Mouse (Mus musculus) limb, embryonic 10.5 days (tissue): ENCODE measurements at regions not wholly inside any gene's neighbourhood (a gene's known extent, or its start where the extent isn't known, plus 50 kb on each side); places are given as distances from the start of the nearest gene placed in this dataset.
A peak's percentile ranks its signal among the peaks of the same experiment; 100 is the strongest.

Experiments
- DNase-seq: peaks from one replicate; pipeline ENCODE4 v3.0.0-alpha.2; 2017; ENCODE audit warnings: low spot score
- H3K27ac ChIP-seq: fragments of 300-500 bp; sonication (generic); 2 replicates; pipeline ENCODE4 v1.5.1; 2016; ENCODE audit warnings: mild to moderate bottlenecking
- H3K27me3 ChIP-seq: fragments of 300-500 bp; sonication (generic); 2 replicates; pipeline ENCODE4 v1.6.1; 2016; ENCODE audit warnings: low read depth, mild to moderate bottlenecking; ENCODE audit not compliant: poor library complexity, severe bottlenecking
- H3K36me3 ChIP-seq: fragments of 300-500 bp; sonication (generic); 2 replicates; pipeline ENCODE4 v1.6.1; 2016; ENCODE audit warnings: mild to moderate bottlenecking, moderate library complexity
- H3K4me1 ChIP-seq: fragments of 300-500 bp; sonication (generic); 2 replicates; pipeline ENCODE4 v1.6.1; 2016
- H3K4me3 ChIP-seq: fragments of 300-500 bp; sonication (generic); 2 replicates; pipeline ENCODE4 v1.5.1; 2016; ENCODE audit warnings: mild to moderate bottlenecking, moderate library complexity
- H3K9me3 ChIP-seq: fragments of 300-500 bp; sonication (generic); replicated peaks from 2 replicates; pipeline ENCODE4 v1.6.1; 2016; ENCODE audit warnings: mild to moderate bottlenecking
- WGBS: fragments of 180-500 bp; shearing (Covaris S2); methylation state at CpG from one replicate; pipeline ENCODE4 v1.1.7; 2016; 5-methylcytosine and 5-hydroxymethylcytosine counted together

DNA sequence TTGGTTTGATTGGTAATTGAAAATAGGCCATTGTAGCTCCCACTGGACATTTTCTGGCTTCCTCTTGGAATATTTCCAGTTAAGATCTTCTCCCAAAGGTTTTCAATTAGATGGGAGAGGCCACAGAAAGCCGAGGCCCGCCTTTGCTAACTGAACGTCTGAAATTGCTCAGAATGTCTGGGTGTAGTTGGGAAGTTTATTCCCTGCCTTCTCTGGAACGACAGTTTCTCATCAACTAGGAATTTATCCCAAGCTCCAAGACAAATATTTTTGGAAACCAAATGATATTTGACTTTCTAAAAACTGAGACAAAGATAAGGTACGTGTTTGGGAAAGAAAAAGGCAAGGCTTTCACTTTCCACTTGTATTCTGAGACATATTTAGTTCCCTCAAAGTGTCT, 414.4 kb downstream of the Ttll7 start:
- 80% methylated on average over 5 of the region's 5 CpGs for WGBS
- H3K4me1 ChIP-seq: peaks cover 17% of the 10 kb centered on the region
- DNase-seq: no peak

DNA sequence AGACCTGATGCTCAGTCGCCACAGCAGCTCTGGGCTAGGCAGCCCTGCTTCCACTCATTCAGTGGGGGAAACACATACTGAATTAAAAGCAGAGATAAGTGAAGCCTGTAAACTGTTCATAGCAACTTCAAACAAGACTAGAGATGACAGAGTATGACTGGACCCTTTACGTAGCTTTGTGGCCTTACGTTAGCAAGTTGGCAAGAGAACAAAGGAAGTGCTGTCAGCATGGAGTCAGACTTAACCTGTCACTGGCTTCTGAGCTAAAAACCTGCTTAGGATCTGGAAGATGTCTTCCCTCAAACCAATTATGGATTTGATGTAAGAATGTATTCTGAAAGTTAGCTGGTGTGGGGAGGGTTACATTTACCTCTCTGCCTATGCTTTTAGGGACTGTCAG, 421.3 kb downstream of the Ttll7 start:
- no peaks in the 10 kb centered on the region for H3K27me3 ChIP-seq
- WGBS: 70% methylated on average over 3 of the region's 3 CpGs
- no peaks in the 10 kb centered on the region for H3K9me3 ChIP-seq
- H3K36me3 ChIP-seq: no peaks in the 10 kb centered on the region
- H3K4me3 ChIP-seq: no peak overlapping the region
- peaks cover 10% of the 10 kb centered on the region; the same call in 1 of the 2 replicates for H3K4me1 ChIP-seq
- no peak for DNase-seq
- no peak overlapping the region; the same call in 1 of the 2 replicates for H3K27ac ChIP-seq

More for the DNA sequence above, 414.4 kb downstream of the Ttll7 start:
- Histone ChIP-seq H3K36me3 (no peaks in the 10 kb centered on the region), H3K4me3 (no peak overlapping the region), H3K27me3 (no peaks in the 10 kb centered on the region), H3K27ac (no peak overlapping the region), H3K9me3 (no peaks in the 10 kb centered on the region)

DNA sequence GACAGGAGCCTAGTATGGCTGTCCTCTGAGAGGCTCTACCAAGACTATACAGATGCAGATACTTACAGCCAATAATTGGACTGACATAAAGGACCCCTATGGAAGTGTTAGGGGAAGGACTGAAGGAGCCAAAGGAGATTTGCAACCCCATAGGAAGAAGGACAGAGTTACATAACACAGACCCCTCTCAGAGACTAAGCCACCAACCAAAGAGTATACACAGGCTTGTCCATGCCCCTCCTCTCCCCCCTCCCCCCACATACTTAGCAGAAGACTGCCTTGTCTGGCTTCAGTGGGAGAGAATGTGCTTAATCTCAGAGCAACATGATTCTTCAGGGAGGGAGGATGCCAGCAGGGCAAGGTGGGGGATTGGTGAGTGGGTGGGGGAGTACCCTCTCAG, 426.4 kb downstream of the Ttll7 start:
- Histone ChIP-seq H3K27me3 (no peaks in the 10 kb centered on the region), H3K27ac (no peak overlapping the region)

GRCm38 (mm10) chr3:147283724-147284123, 431.6 kb downstream of the Ttll7 start:
- no peak for DNase-seq
- no peak overlapping the region for H3K27ac ChIP-seq
- H3K4me1 ChIP-seq: peaks cover 39% of the 10 kb centered on the region
- H3K27me3 ChIP-seq: peaks cover 5% of the 10 kb centered on the region; the same call in 1 of the 2 replicates
- 82% methylated on average over 9 of the region's 9 CpGs for WGBS
- H3K9me3 ChIP-seq: no peaks in the 10 kb centered on the region
- no peaks in the 10 kb centered on the region for H3K36me3 ChIP-seq
- H3K4me3 ChIP-seq: no peak overlapping the region

More for the DNA sequence above, 426.4 kb downstream of the Ttll7 start:
- Histone ChIP-seq H3K4me1 (0 out of 2 replicates have a peak, but pooled peaks cover 5% of the 10 kb centered on the region), H3K36me3 (no peaks in the 10 kb centered on the region), H3K4me3 (no peak overlapping the region), H3K9me3 (no peaks in the 10 kb centered on the region)
- DNase-seq: no peak

DNA sequence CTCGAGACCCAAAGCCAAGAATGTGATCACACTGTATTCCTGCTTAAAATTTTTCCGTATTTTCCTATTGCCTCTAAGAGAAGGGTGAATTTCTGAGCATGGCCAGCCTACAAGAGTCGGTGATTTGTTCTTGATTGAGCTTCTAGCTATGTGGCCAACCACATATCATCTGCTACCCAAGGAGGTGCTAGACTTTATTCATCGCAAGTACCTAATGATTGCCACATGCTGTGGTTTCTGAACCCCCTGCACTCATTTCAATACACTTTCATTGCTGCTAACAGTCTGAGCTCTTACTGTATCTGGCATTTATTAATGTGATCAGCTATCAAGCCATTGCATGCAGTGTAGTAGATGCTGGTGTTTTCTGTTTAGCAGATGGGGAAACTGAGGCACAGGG, 432.2 kb downstream of the Ttll7 start:
- H3K36me3 ChIP-seq: no peaks in the 10 kb centered on the region
- H3K4me3 ChIP-seq: no peak overlapping the region
- no peaks in the 10 kb centered on the region for H3K9me3 ChIP-seq
- no peak overlapping the region for H3K27ac ChIP-seq
- peaks cover 39% of the 10 kb centered on the region for H3K4me1 ChIP-seq
- peaks cover 9% of the 10 kb centered on the region; the same call in 1 of the 2 replicates for H3K27me3 ChIP-seq
- 89% methylated on average over 4 of the region's 4 CpGs for WGBS
- no peak for DNase-seq

- WGBS: 64% methylated on average over 5 of the region's 5 CpGs
- H3K4me1 ChIP-seq: peaks cover 42% of the 10 kb centered on the region
- peak overlapping the region; percentile 66 for H3K27ac ChIP-seq
- no peak for DNase-seq
- H3K9me3 ChIP-seq: no peaks in the 10 kb centered on the region
- H3K36me3 ChIP-seq: no peaks in the 10 kb centered on the region
- peaks cover 9% of the 10 kb centered on the region; the same call in 1 of the 2 replicates for H3K27me3 ChIP-seq
- H3K4me3 ChIP-seq: no peak overlapping the region
Measured at GRCm38 (mm10) chr3:147285496-147285895, 433.3 kb downstream of the Ttll7 start.

GRCm38 (mm10) chr3:147287503-147287902, 435.3 kb downstream of the Ttll7 start:
- H3K27ac ChIP-seq: peak overlapping the region; percentile 40; the same call in 1 of the 2 replicates

DNA sequence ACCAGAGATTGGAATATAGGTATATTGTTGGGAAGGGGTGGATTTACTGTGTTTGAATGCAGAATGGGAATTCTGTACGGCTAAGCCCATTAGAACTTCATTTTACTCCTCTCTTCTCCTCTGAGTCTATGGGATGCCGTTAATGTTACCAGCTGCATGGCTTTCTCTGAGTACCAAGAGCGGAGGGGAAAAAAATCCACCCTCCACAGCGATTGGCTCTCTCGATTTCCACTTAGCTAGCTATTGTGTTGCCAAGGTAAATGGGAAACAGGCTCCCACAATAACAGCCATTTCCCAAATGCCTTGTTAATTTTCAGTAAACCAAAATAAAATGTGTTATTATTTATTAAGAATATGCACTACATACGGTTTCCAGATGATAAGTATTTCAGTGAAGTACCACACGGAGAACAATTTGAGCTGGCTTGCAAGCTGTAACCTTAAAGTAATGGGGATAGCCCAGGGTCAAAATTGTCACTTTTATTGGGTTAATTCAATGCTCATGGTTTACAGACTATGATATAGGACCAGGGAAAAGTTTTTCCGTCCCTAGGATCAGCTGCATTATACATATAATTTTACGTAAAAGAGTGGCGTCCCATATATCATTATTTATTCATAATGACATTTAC, 439.6 kb downstream of the Ttll7 start:
- Histone ChIP-seq H3K9me3 (no peaks in the 10 kb centered on the region), H3K4me1 (peaks cover 36% of the 10 kb centered on the region), H3K4me3 (no peak overlapping the region), H3K27ac (no peak overlapping the region), H3K27me3 (peaks cover 9% of the 10 kb centered on the region; the same call in 1 of the 2 replicates), H3K36me3 (no peaks in the 10 kb centered on the region)
- 88% methylated on average over 10 of the region's 10 CpGs for WGBS
- no peak for DNase-seq

More at GRCm38 (mm10) chr3:147287503-147287902, 435.3 kb downstream of the Ttll7 start:
- peaks cover 9% of the 10 kb centered on the region; the same call in 1 of the 2 replicates for H3K27me3 ChIP-seq
- 31% methylated on average over 8 of the region's 8 CpGs for WGBS
- peak; percentile 43 for DNase-seq
- no peak overlapping the region for H3K4me3 ChIP-seq
- peaks cover 52% of the 10 kb centered on the region for H3K4me1 ChIP-seq
- H3K9me3 ChIP-seq: no peaks in the 10 kb centered on the region
- no peaks in the 10 kb centered on the region for H3K36me3 ChIP-seq

GRCm38 (mm10) chr3:147298065-147298464, 445.9 kb downstream of the Ttll7 start:
- DNase-seq: no peak
- no peak overlapping the region for H3K27ac ChIP-seq
- 18% methylated on average over 9 of the region's 9 CpGs for WGBS
- H3K4me1 ChIP-seq: peaks cover 16% of the 10 kb centered on the region
- H3K4me3 ChIP-seq: no peak overlapping the region
- no peaks in the 10 kb centered on the region for H3K36me3 ChIP-seq
- H3K9me3 ChIP-seq: no peaks in the 10 kb centered on the region
- peaks cover 11% of the 10 kb centered on the region for H3K27me3 ChIP-seq

DNA sequence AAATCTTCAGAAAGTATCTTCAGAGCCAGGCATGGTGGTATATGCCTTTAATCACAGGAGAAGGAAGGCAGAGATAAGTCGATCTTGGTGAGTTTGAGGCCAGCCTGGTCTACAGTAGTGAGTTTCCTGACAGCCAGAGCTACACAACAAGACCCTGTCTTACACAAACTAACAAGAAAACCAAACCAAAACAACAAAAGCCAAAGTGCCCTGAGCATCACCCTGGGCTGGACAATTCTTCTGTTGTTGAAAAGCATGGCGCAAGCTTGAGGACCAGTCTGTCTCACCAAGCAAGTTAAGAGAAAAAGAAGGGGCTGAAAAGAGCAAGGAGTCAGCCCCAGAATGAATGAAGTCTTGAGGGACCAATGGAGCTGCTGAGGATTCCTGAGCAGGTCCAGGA, 473.4 kb downstream of the Ttll7 start:
- no peak overlapping the region for H3K27ac ChIP-seq
- no peak for DNase-seq
- no peaks in the 10 kb centered on the region for H3K9me3 ChIP-seq
- no peaks in the 10 kb centered on the region for H3K27me3 ChIP-seq
- WGBS: 99% methylated on average over 2 of the region's 2 CpGs
- H3K36me3 ChIP-seq: no peaks in the 10 kb centered on the region
- no peak overlapping the region for H3K4me3 ChIP-seq
- H3K4me1 ChIP-seq: no peaks in the 10 kb centered on the region

- no peak overlapping the region for H3K4me3 ChIP-seq
- no peak for DNase-seq
- no peaks in the 10 kb centered on the region for H3K9me3 ChIP-seq
- H3K27ac ChIP-seq: no peak overlapping the region
- no peaks in the 10 kb centered on the region for H3K36me3 ChIP-seq
- WGBS: 97% methylated on average over 6 of the region's 6 CpGs
- H3K4me1 ChIP-seq: peaks cover 13% of the 10 kb centered on the region
- H3K27me3 ChIP-seq: no peaks in the 10 kb centered on the region
Measured at GRCm38 (mm10) chr3:147334301-147334700, 482.1 kb downstream of the Ttll7 start.

- no peak overlapping the region for H3K27ac ChIP-seq
- 51% methylated on average over 7 of the region's 7 CpGs for WGBS
- no peaks in the 10 kb centered on the region for H3K27me3 ChIP-seq
- no peak for DNase-seq
- H3K4me3 ChIP-seq: no peak overlapping the region
- peaks cover 19% of the 10 kb centered on the region for H3K4me1 ChIP-seq
- H3K9me3 ChIP-seq: no peaks in the 10 kb centered on the region
- H3K36me3 ChIP-seq: no peaks in the 10 kb centered on the region
Measured at GRCm38 (mm10) chr3:147335286-147335685, 483.1 kb downstream of the Ttll7 start.

DNA sequence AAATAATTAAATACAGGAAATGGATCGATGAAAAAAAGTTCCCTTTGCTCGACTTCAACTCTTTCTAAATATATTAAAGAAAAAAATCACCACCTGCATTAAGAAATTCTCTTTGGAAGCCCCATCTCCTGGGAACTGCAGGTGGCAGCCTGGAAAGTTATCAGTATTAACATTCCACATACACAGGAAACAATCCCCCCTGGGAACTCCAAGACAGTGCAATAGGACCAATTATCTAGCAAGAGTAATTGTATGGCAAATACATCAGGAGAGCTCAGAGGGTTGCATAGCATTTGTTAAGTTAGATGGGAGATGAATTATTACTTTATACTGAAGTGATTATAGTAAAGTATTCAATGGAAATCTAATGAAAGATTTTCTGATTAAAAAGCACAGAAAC, 487.3 kb downstream of the Ttll7 start:
- no peaks in the 10 kb centered on the region for H3K36me3 ChIP-seq
- no peak for DNase-seq
- H3K27ac ChIP-seq: no peak overlapping the region
- WGBS: 72% methylated on average over 2 of the region's 2 CpGs
- H3K4me1 ChIP-seq: peaks cover 31% of the 10 kb centered on the region
- H3K9me3 ChIP-seq: no peaks in the 10 kb centered on the region
- H3K27me3 ChIP-seq: no peaks in the 10 kb centered on the region
- no peak overlapping the region for H3K4me3 ChIP-seq
